Mouse (Mus musculus) heart, adult 2 months (tissue): Measurements from ENCODE around the gene Rpl6. TPM values are rescaled to one million over a fixed set of nuclear protein-coding genes. Genes with fewer than 3 reads are reported as not detected.
"Not testable (repeated sequence)": the region's sequence is repeated elsewhere in the genome, so short reads cannot be mapped to it uniquely, and the experiment has no call there.

Source experiments
- DNase-seq, 2 experiments: peaks; one replicate each; pipeline ENCODE4 v3.0.0; 2021
- H3K27ac ChIP-seq: fragments of 200-600 bp; 2 replicates; pipeline ENCODE4 v1.8.1; 2022
- H3K27me3 ChIP-seq: fragments of 200-500 bp; 2 replicates; pipeline ENCODE4 v1.6.1; 2012; ENCODE audit warnings: mild to moderate bottlenecking, low read length, inconsistent platforms, mixed read lengths; ENCODE audit not compliant: control insufficient read depth, insufficient read depth
- H3K36me3 ChIP-seq: fragments of 200-500 bp; 2 replicates; pipeline ENCODE4 v1.6.1; 2012; ENCODE audit warnings: low read length, inconsistent platforms; ENCODE audit not compliant: control insufficient read depth, insufficient read depth
- H3K4me1 ChIP-seq: fragments of 200-500 bp; 2 replicates; pipeline ENCODE4 v1.6.1; 2011; ENCODE audit warnings: low read length; ENCODE audit not compliant: control insufficient read depth, insufficient read depth
- H3K4me3 ChIP-seq: fragments of 200-600 bp; 2 replicates; pipeline ENCODE4 v1.8.1; 2022
- H3K79me2 ChIP-seq: fragments of 200-500 bp; replicated peaks from 2 replicates; pipeline ENCODE4 v1.6.1; 2012; ENCODE audit warnings: mild to moderate bottlenecking, inconsistent platforms, low read length, moderate library complexity, mixed read lengths; ENCODE audit not compliant: control insufficient read depth, insufficient read depth
- H3K9ac ChIP-seq: fragments of 200-500 bp; 2 replicates; pipeline ENCODE4 v1.6.1; 2012; ENCODE audit warnings: low read depth, mild to moderate bottlenecking, control low read depth, inconsistent platforms, low read length, mixed read lengths
- CTCF ChIP-seq: fragments of 200-600 bp; IDR thresholded peaks from 2 replicates; pipeline ENCODE4 v1.8.1; 2022; ENCODE audit warnings: antibody characterized with exemption, mild to moderate bottlenecking, moderate library complexity
- EP300 ChIP-seq: fragments of 200-500 bp; IDR thresholded peaks from 2 replicates; pipeline ENCODE4 v1.6.1; 2011; ENCODE audit warnings: low read depth, low read length, control low read depth; ENCODE audit not compliant: insufficient read depth
- POLR2A ChIP-seq: fragments of 200-500 bp; IDR thresholded peaks from 2 replicates; pipeline ENCODE4 v1.6.1; 2011; ENCODE audit warnings: mild to moderate bottlenecking, low read depth, low read length, control low read depth; ENCODE audit not compliant: insufficient read depth
- WGBS: fragments of 180-500 bp; shearing (Covaris S2); methylation state at CpG from one replicate; pipeline ENCODE4 v1.1.7; 2018; 5-methylcytosine and 5-hydroxymethylcytosine counted together
- intact Hi-C: fragments of 180-260 bp; cut with DNase I; formaldehyde crosslinking; loops from one replicate; pipeline ENCODE4 v1.15.1; 2025
- polyA plus RNA-seq: library from polyadenylated mRNA; depleted of rRNA; stranded (reverse); fragments of >200 nt; gene quantifications from 2 replicates; pipeline ENCODE4 v1.2.3, GENCODE M21; 2012
- total RNA-seq, 2 experiments: library from RNA; stranded (reverse); gene quantifications; 2 replicates each; pipeline ENCODE4 v1.2.3; 2021

The Rpl6 gene
- total and polyA plus RNA-seq, 3 experiments, result 168 to 571 (median 482) TPM

- Histone ChIP-seq H3K36me3 (peaks cover 4% of the 10 kb centered on the region; the same call in 1 of the 2 replicates), H3K27ac (no peak overlapping the region), H3K4me1 (peaks cover 4% of the 10 kb centered on the region), H3K27me3 (no peaks in the 10 kb centered on the region), H3K9ac (no peak overlapping the region), H3K79me2 (peaks cover 2% of the 10 kb centered on the region; the same call in 1 of the 2 replicates), H3K4me3 (no peak overlapping the region)
- intact Hi-C loops, result loop anchor here (5.0 kb wide), 1 partner anchor 175 kb away; no protein-coding TSS in a partner anchor
- no peak for DNase-seq
- 87% methylated on average over 2 of the region's 2 CpGs for WGBS
- TF ChIP-seq POLR2A, result no peak
- TF ChIP-seq CTCF, result no peak
- no peak for TF ChIP-seq EP300
These were observed 13.0 kb downstream of the Rpl6 start for GRCm38 (mm10) chr5:121217313-121217634.

GRCm38 (mm10) chr5:121219190-121219589 lies 14.9 kb downstream of the Rpl6 start:
- DNase-seq, result no peak
- Histone ChIP-seq H3K36me3 (peaks cover 4% of the 10 kb centered on the region; the same call in 1 of the 2 replicates), H3K4me3 (no peak overlapping the region), H3K79me2 (peaks cover 2% of the 10 kb centered on the region; the same call in 1 of the 2 replicates), H3K9ac (no peak overlapping the region), H3K4me1 (peaks cover 4% of the 10 kb centered on the region), H3K27me3 (no peaks in the 10 kb centered on the region), H3K27ac (no peak overlapping the region)
- TF ChIP-seq EP300 (no peak), CTCF (no peak), POLR2A (no peak)
- intact Hi-C loops, result loop anchor here (5.0 kb wide), 1 partner anchor 173 kb away; no protein-coding TSS in a partner anchor
- WGBS, result 61% methylated on average over 1 of the region's 1 CpGs

GRCm38 (mm10) chr5:121219980-121220731 lies 15.9 kb downstream of the Rpl6 start, which contains the start of gene Hectd4:
Gene Hectd4, plus strand, starts transcription at chr5:121220219.
- H3K27me3 ChIP-seq, result no peaks in the 10 kb centered on the region
- peak within 1 kb of the TSS; percentile 65 for H3K27ac ChIP-seq
- TF ChIP-seq EP300 (no peak), CTCF (no peak), POLR2A (peak; percentile 79)
- peak within 1 kb of the TSS; percentile 81 for H3K4me3 ChIP-seq
- H3K79me2 ChIP-seq, result peaks cover 5% of the 10 kb centered on the region
- 4% methylated on average over 71 of the region's 90 CpGs for WGBS
- H3K9ac ChIP-seq, result peak within 1 kb of the TSS; percentile 94
- intact Hi-C loops, result loop anchor here (5.0 kb wide), 1 partner anchor 172 kb away; no protein-coding TSS in a partner anchor
- H3K4me1 ChIP-seq, result peaks cover 4% of the 10 kb centered on the region
- peak; percentile 95 to 99 for DNase-seq
- peaks cover 4% of the 10 kb centered on the region; the same call in 1 of the 2 replicates for H3K36me3 ChIP-seq

- Histone ChIP-seq H3K36me3 (peaks cover 4% of the 10 kb centered on the region; the same call in 1 of the 2 replicates), H3K9ac (peak overlapping the region; percentile 94), H3K27me3 (no peaks in the 10 kb centered on the region), H3K4me1 (peaks cover 4% of the 10 kb centered on the region), H3K79me2 (peaks cover 6% of the 10 kb centered on the region), H3K27ac (peak overlapping the region; percentile 65), H3K4me3 (peak overlapping the region; percentile 81)
- peak in 1 of 2 experiments; percentile 34 for DNase-seq
- WGBS, result under 1% methylated on average over 28 of the region's 38 CpGs
- intact Hi-C loops, result no loop called here
- TF ChIP-seq EP300 (no peak), POLR2A (no peak), CTCF (no peak)
These were observed 16.5 kb downstream of the Rpl6 start for GRCm38 (mm10) chr5:121220732-121221301.

- Histone ChIP-seq H3K79me2 (peaks cover 10% of the 10 kb centered on the region), H3K36me3 (peaks cover 4% of the 10 kb centered on the region; the same call in 1 of the 2 replicates), H3K27me3 (no peaks in the 10 kb centered on the region), H3K27ac (no peak overlapping the region), H3K9ac (no peak overlapping the region), H3K4me1 (peaks cover 4% of the 10 kb centered on the region), H3K4me3 (no peak overlapping the region)
- DNase-seq, result no peak
- TF ChIP-seq EP300 (no peak), CTCF (no peak), POLR2A (no peak)
- 31% methylated on average over 22 of the region's 23 CpGs for WGBS
- intact Hi-C loops, result no loop called here
These were observed 17.1 kb downstream of the Rpl6 start for GRCm38 (mm10) chr5:121221328-121221850.

- H3K27me3 ChIP-seq, DNase-seq, intact Hi-C loops, H3K36me3 ChIP-seq, H3K27ac ChIP-seq, H3K4me3 ChIP-seq, H3K9ac ChIP-seq, H3K4me1 ChIP-seq: not testable (repeated sequence)
- H3K79me2 ChIP-seq, result peaks cover 16% of the 10 kb centered on the region
- WGBS, result 96% methylated on average over 4 of the region's 4 CpGs
These were observed 19.7 kb downstream of the Rpl6 start for GRCm38 (mm10) chr5:121224020-121224419.
